ENCODE assay signal across 7 mouse cellular contexts in genomic region chr11:97415712-97416636, GRCm38 (mm10). TPM values are rescaled to one million over a fixed set of nuclear protein-coding genes. Genes with fewer than 3 reads are reported as not detected.
DNase-seq lines count a peak whose midpoint lies in the region; ATAC-seq and TF ChIP-seq lines count a peak whose summit lies in the region.

No protein-coding gene starts in this region.

- ATAC-seq in embryonic facial prominence, embryonic 15.5 days (ENCODE audit: insufficient number of reproducible peaks, low FRiP score, low TSS enrichment, low read depth), result peak; percentile 49
- peak; percentile 51 for ATAC-seq in limb, embryonic 14.5 days (ENCODE audit: low FRiP score, low read depth)
- peak; percentile 47; the same call in 1 of the 2 replicates for ATAC-seq in midbrain, postnatal 0 days (ENCODE audit: low FRiP score)

- H3K27ac ChIP-seq in ES-Bruce4 (ENCODE audit: insufficient read depth, low read length), result peak overlapping the region; percentile 8; the same call in 1 of the 2 replicates
- peak overlapping the region; percentile 93 for H3K27ac ChIP-seq in embryonic facial prominence, embryonic 15.5 days (replicated peaks)
- H3K27ac ChIP-seq in limb, embryonic 14.5 days (replicated peaks; ENCODE audit: low read depth, low read length), result peak overlapping the region; percentile 84
- no peak overlapping the region for H3K27ac ChIP-seq in midbrain, postnatal 0 days (ENCODE audit: low read depth, low read length)

- H3K4me1 ChIP-seq in ES-Bruce4 (ENCODE audit: control insufficient read depth, insufficient read depth, low read length), result peaks cover 5% of the 10 kb centered on the region
- peaks cover 44% of the 10 kb centered on the region for H3K4me1 ChIP-seq in embryonic facial prominence, embryonic 15.5 days
- H3K4me1 ChIP-seq in limb, embryonic 14.5 days (ENCODE audit: control insufficient read depth, insufficient read depth, low read length), result peaks cover 12% of the 10 kb centered on the region
- H3K4me1 ChIP-seq in midbrain, postnatal 0 days (ENCODE audit: insufficient read depth, low read length), result peaks cover 3% of the 10 kb centered on the region; the same call in 1 of the 2 replicates

- TF ChIP-seq CTCF in ES-Bruce4 (IDR thresholded peaks at IDR 0.05; ENCODE audit: low read depth, low read length), result no peak
- TF ChIP-seq CTCF in midbrain, postnatal 0 days (IDR thresholded peaks at IDR 0.05), result no peak

- peak overlapping the region; percentile 86 for H3K4me2 ChIP-seq in embryonic facial prominence, embryonic 15.5 days (replicated peaks)
- peak overlapping the region; percentile 73 for H3K4me2 ChIP-seq in limb, embryonic 14.5 days (replicated peaks; ENCODE audit: low read depth, low read length, severe bottlenecking)
- peak overlapping the region; percentile 52 for H3K4me2 ChIP-seq in midbrain, postnatal 0 days (ENCODE audit: low read depth, low read length, poor library complexity, severe bottlenecking)

- DNase-seq in B cell, adult 2 months, result peak; percentile 25 to 32
- peak; percentile 76 to 77 for DNase-seq in heart, postnatal 14 days
- no peak for DNase-seq in limb, embryonic 14.5 days (ENCODE audit: low spot score)
- no peak for DNase-seq in midbrain, postnatal 0 days (ENCODE audit: low spot score)
- DNase-seq in cerebellum, adult 9-11 months, result no peak

- no peaks in the 10 kb centered on the region for H3K36me3 ChIP-seq in ES-Bruce4 (ENCODE audit: control insufficient read depth, insufficient read depth, low read length, poor library complexity, severe bottlenecking)
- H3K36me3 ChIP-seq in embryonic facial prominence, embryonic 15.5 days, result no peaks in the 10 kb centered on the region
- no peaks in the 10 kb centered on the region for H3K36me3 ChIP-seq in limb, embryonic 14.5 days (ENCODE audit: control insufficient read depth, insufficient read depth, low read length)
- 0 out of 2 replicates have a peak, but pooled peaks cover 2% of the 10 kb centered on the region for H3K36me3 ChIP-seq in midbrain, postnatal 0 days (ENCODE audit: insufficient read depth, low read length)

- TF ChIP-seq EP300 in ES-Bruce4 (IDR thresholded peaks at IDR 0.05; ENCODE audit: insufficient read depth, low read depth, low read length), result no peak

- intact Hi-C loops in heart, postnatal 14 days (cut with DNase I), result no loop called here

- 2% methylated on average over 49 of the region's 49 CpGs for WGBS in embryonic facial prominence, embryonic 15.5 days
- WGBS in limb, embryonic 14.5 days, result 3% methylated on average over 39 of the region's 49 CpGs
- WGBS in midbrain, postnatal 0 days, result 6% methylated on average over 49 of the region's 49 CpGs

- no peak for TF ChIP-seq POLR2A in ES-Bruce4 (IDR thresholded peaks at IDR 0.05; ENCODE audit: insufficient read depth, low read length)
- TF ChIP-seq POLR2A in limb, embryonic 14.5 days (IDR thresholded peaks at IDR 0.05; ENCODE audit: borderline replicate concordance, extremely low read depth, insufficient read depth, insufficient read length), result 0 out of 2 replicates have a peak, but pooled peaks have one; percentile 27

- no peaks in the 10 kb centered on the region for H3K9me3 ChIP-seq in ES-Bruce4 (replicated peaks; ENCODE audit: control insufficient read depth, insufficient read depth, low read length, poor library complexity, severe bottlenecking)
- no peaks in the 10 kb centered on the region for H3K9me3 ChIP-seq in embryonic facial prominence, embryonic 15.5 days (replicated peaks)
- H3K9me3 ChIP-seq in limb, embryonic 14.5 days (ENCODE audit: control insufficient read depth, low read length), result no peaks in the 10 kb centered on the region
- no peaks in the 10 kb centered on the region for H3K9me3 ChIP-seq in midbrain, postnatal 0 days (ENCODE audit: low read length)

- H3K4me3 ChIP-seq in ES-Bruce4 (ENCODE audit: low read depth, low read length), result peak overlapping the region; percentile 73
- peak overlapping the region; percentile 91 for H3K4me3 ChIP-seq in embryonic facial prominence, embryonic 15.5 days (replicated peaks)
- peak overlapping the region; percentile 85 for H3K4me3 ChIP-seq in limb, embryonic 14.5 days (replicated peaks; ENCODE audit: low read length)
- H3K4me3 ChIP-seq in midbrain, postnatal 0 days (ENCODE audit: low read depth, low read length), result peak overlapping the region; percentile 35

- no peaks in the 10 kb centered on the region for H3K27me3 ChIP-seq in ES-Bruce4 (ENCODE audit: control insufficient read depth, insufficient read depth, low read length, poor library complexity, severe bottlenecking)
- no peaks in the 10 kb centered on the region for H3K27me3 ChIP-seq in embryonic facial prominence, embryonic 15.5 days
- no peaks in the 10 kb centered on the region for H3K27me3 ChIP-seq in limb, embryonic 14.5 days (ENCODE audit: control insufficient read depth, insufficient read depth, low read length)
- no peaks in the 10 kb centered on the region for H3K27me3 ChIP-seq in midbrain, postnatal 0 days (ENCODE audit: insufficient read depth, low read length)

- H3K9ac ChIP-seq in ES-Bruce4 (ENCODE audit: low read depth, poor library complexity, severe bottlenecking), result peak overlapping the region; percentile 87
- peak overlapping the region; percentile 80 for H3K9ac ChIP-seq in embryonic facial prominence, embryonic 15.5 days
- H3K9ac ChIP-seq in limb, embryonic 14.5 days (ENCODE audit: low read depth, low read length, severe bottlenecking), result peak overlapping the region; percentile 80
- H3K9ac ChIP-seq in midbrain, postnatal 0 days (replicated peaks; ENCODE audit: low read length, poor library complexity, severe bottlenecking), result peak overlapping the region; percentile 44

RNA-seq across cellular contexts. Expression of gene Arhgap23, which starts 0.6 kb away (rescaled TPM):
- polyA plus RNA-seq in ES-Bruce4 (2011; ENCODE audit: insufficient read depth, insufficient read length, low read depth, missing spikeins), result 30.3 and 32.5 TPM in 2 replicates
- polyA plus RNA-seq in embryonic facial prominence, embryonic 15.5 days (2015; fragmentation: Nextera tagmentation; extraction: Ambion mirVana), result 9.6 and 10.4 TPM in 2 replicates
- total RNA-seq in heart, postnatal 14 days (2021), result 10 to 100 TPM; 24.8 to 25.1 TPM
- polyA plus RNA-seq in limb, embryonic 14.5 days (2012; rRNA removed), result 28.9 and 37.9 TPM in 2 replicates
- polyA plus RNA-seq in limb, embryonic 14.5 days (2014; fragmentation: Nextera tagmentation; extraction: Ambion mirVana), result 9.8 and 10.8 TPM in 2 replicates
- total RNA-seq in midbrain, postnatal 0 days (2014; rRNA removed), result 80.2 and 80.9 TPM in 2 replicates
- 9.2 and 9.6 TPM in 2 replicates for polyA plus RNA-seq in midbrain, postnatal 0 days (2015; fragmentation: Nextera tagmentation; extraction: Ambion mirVana)

RNA-seq across cellular contexts. Expression of gene Socs7, which starts 53.6 kb away (rescaled TPM):
- 21.1 and 25.5 TPM in 2 replicates for polyA plus RNA-seq in ES-Bruce4 (2011; ENCODE audit: insufficient read depth, insufficient read length, low read depth, missing spikeins)
- 4.8 TPM in 2 replicates for polyA plus RNA-seq in embryonic facial prominence, embryonic 15.5 days (2015; fragmentation: Nextera tagmentation; extraction: Ambion mirVana)
- total RNA-seq in heart, postnatal 14 days (2021), result 10 to 100 TPM; 16.1 to 19.6 TPM
- 13.7 and 14.1 TPM in 2 replicates for polyA plus RNA-seq in limb, embryonic 14.5 days (2012; rRNA removed)
- 2.6 and 3.0 TPM in 2 replicates for polyA plus RNA-seq in limb, embryonic 14.5 days (2014; fragmentation: Nextera tagmentation; extraction: Ambion mirVana)
- total RNA-seq in midbrain, postnatal 0 days (2014; rRNA removed), result 54.9 and 60.4 TPM in 2 replicates
- polyA plus RNA-seq in midbrain, postnatal 0 days (2015; fragmentation: Nextera tagmentation; extraction: Ambion mirVana), result 6.9 and 7.4 TPM in 2 replicates

Comparison
In these comparisons a context has a peak if more than half of its experiments do, and no peak if none do; other contexts are left out.
1. DNase-seq: peak in B cell, adult 2 months (2 of 2) and heart, postnatal 14 days (2 of 2); none in limb, embryonic 14.5 days (single experiment), midbrain, postnatal 0 days (single experiment) and cerebellum, adult 9-11 months (single experiment).
2. H3K4me3 ChIP-seq: peak in every context shown above with its lines; median percentile 91 in embryonic facial prominence, embryonic 15.5 days; 85 in limb, embryonic 14.5 days; 73 in ES-Bruce4; 35 in midbrain, postnatal 0 days.
3. Peak in every context shown above with its lines, with median percentiles within 50 percentile points of each other: H3K9ac ChIP-seq, ATAC-seq and H3K4me2 ChIP-seq.